Mouse (Mus musculus) gastrocnemius, adult 2 months (tissue): ENCODE results near the gene Hnrnpa1. TPM values are rescaled to one million over a fixed set of nuclear protein-coding genes. Genes with fewer than 3 reads are reported as not detected.

Experiments used
- DNase-seq: peaks from one replicate; pipeline ENCODE4 v3.0.0; 2022
- H3K27ac ChIP-seq: fragments of 200-600 bp; 2 replicates; pipeline ENCODE4 v1.8.1; 2022; ENCODE audit warnings: mild to moderate bottlenecking
- H3K4me3 ChIP-seq: fragments of 200-600 bp; 2 replicates; pipeline ENCODE4 v1.8.1; 2022; ENCODE audit warnings: mild to moderate bottlenecking, moderate library complexity
- CTCF ChIP-seq: fragments of 200-600 bp; IDR thresholded peaks from 2 replicates; pipeline ENCODE4 v1.8.1; 2022; ENCODE audit warnings: antibody characterized with exemption, mild to moderate bottlenecking, moderate library complexity
- intact Hi-C: fragments of 180-260 bp; cut with DNase I; formaldehyde crosslinking; loops from one replicate; pipeline ENCODE4 v1.15.1; 2025
- microRNA-seq: library from miRNA; unstranded; fragments of <30 nt; microRNA quantifications from one replicate; pipeline ENCODE4 v1.2.0, GENCODE M21; 2021
- total RNA-seq, 2 experiments: library from RNA; stranded (reverse); gene quantifications; 2 replicates each; pipeline ENCODE4 v1.2.3; 2021

Gene Hnrnpa1
- total RNA-seq, 2 experiments from 2014 or later: 93.9 to 98.7 TPM

- intact Hi-C loops: no loop called here
- Histone ChIP-seq H3K27ac (no peak overlapping the region), H3K4me3 (no peak overlapping the region)
- peak; percentile 67 for DNase-seq
- no peak for TF ChIP-seq CTCF
Measured at GRCm38 (mm10) chr15:103285778-103286417, 45.7 kb downstream of the Hnrnpa1 start.

GRCm38 (mm10) chr15:103289600-103289999, 49.4 kb downstream of the Hnrnpa1 start:
- no peak for TF ChIP-seq CTCF
- intact Hi-C loops: no loop called here
- no peak for DNase-seq
- peak overlapping the region; percentile 43; the same call in 1 of the 2 replicates for H3K27ac ChIP-seq
- H3K4me3 ChIP-seq: no peak overlapping the region

- Histone ChIP-seq H3K4me3 (no peak overlapping the region), H3K27ac (no peak overlapping the region)
- no peak for TF ChIP-seq CTCF
- intact Hi-C loops: no loop called here
- DNase-seq: no peak
Measured at GRCm38 (mm10) chr15:103290417-103290816, 50.2 kb downstream of the Hnrnpa1 start.

GRCm38 (mm10) chr15:103290843-103291242, 50.6 kb downstream of the Hnrnpa1 start:
- no peak overlapping the region for H3K4me3 ChIP-seq
- intact Hi-C loops: no loop called here
- no peak for DNase-seq
- no peak overlapping the region for H3K27ac ChIP-seq
- TF ChIP-seq CTCF: no peak

GRCm38 (mm10) chr15:103292673-103293345, 52.6 kb downstream of the Hnrnpa1 start:
- DNase-seq: no peak
- TF ChIP-seq CTCF: no peak
- H3K27ac ChIP-seq: 0 out of 2 replicates have a peak overlapping the region, but pooled peaks have one; percentile 17
- no peak overlapping the region for H3K4me3 ChIP-seq
- intact Hi-C loops: no loop called here

GRCm38 (mm10) chr15:103293375-103293774, 53.1 kb downstream of the Hnrnpa1 start:
- Histone ChIP-seq H3K4me3 (no peak overlapping the region), H3K27ac (no peak overlapping the region)
- TF ChIP-seq CTCF: no peak; the same call in 1 of the 2 replicates
- no peak for DNase-seq
- intact Hi-C loops: no loop called here

GRCm38 (mm10) chr15:103294649-103295048, 54.4 kb downstream of the Hnrnpa1 start:
- no peak for TF ChIP-seq CTCF
- Histone ChIP-seq H3K27ac (no peak overlapping the region), H3K4me3 (no peak overlapping the region)
- intact Hi-C loops: no loop called here
- no peak for DNase-seq

- TF ChIP-seq CTCF: no peak
- no peak overlapping the region for H3K27ac ChIP-seq
- no peak overlapping the region for H3K4me3 ChIP-seq
- intact Hi-C loops: no loop called here
- no peak for DNase-seq
Measured at GRCm38 (mm10) chr15:103295851-103296250, 55.6 kb downstream of the Hnrnpa1 start.

Small RNA genes lying within 50 kb of the gene (microRNA-seq; reads per million reads assigned to microRNA genes)
- gene Mir148b: 98.3 reads per million, percentile 43 among the genes with 10 or more reads in this experiment

Other genes with a start within 250 kb of the Hnrnpa1 start
- 1 to 10 TPM; 1.0 to 2.8 TPM for gene Hoxc8, start 249.8 kb upstream of the Hnrnpa1 start, total RNA-seq
- 1 to 10 TPM; 8.1 to 8.6 TPM for gene Hoxc6, start 242.2 kb upstream of the Hnrnpa1 start, total RNA-seq
- gene Hoxc4, start 221.5 kb upstream of the Hnrnpa1 start, total RNA-seq: 1 to 10 TPM; 4.3 to 4.6 TPM
- gene Smug1, start 73.3 kb upstream of the Hnrnpa1 start, total RNA-seq: 10 to 100 TPM; 10.8 to 12.7 TPM
- gene Cbx5, start 616 bp upstream of the Hnrnpa1 start, total RNA-seq: 10 to 100 TPM; 24.4 to 36.6 TPM
- not detected for gene Nfe2, start 18.0 kb downstream of the Hnrnpa1 start, total RNA-seq
- gene Copz1, start 32.3 kb downstream of the Hnrnpa1 start, total RNA-seq: 10 to 100 TPM; 38.5 to 41.4 TPM
- not detected for gene Gpr84, start 70.2 kb downstream of the Hnrnpa1 start, total RNA-seq
- 10 to 100 TPM in 1 of 2 experiments, 1 to 10 TPM in 1; 8.0 to 13.0 TPM for gene Zfp385a, start 99.7 kb downstream of the Hnrnpa1 start, total RNA-seq
- 1 to 10 TPM; 5.0 to 10.0 TPM for gene Itga5, start 126.3 kb downstream of the Hnrnpa1 start, total RNA-seq
- not detected for gene Gtsf1, start 190.0 kb downstream of the Hnrnpa1 start, total RNA-seq
- gene Gtsf2, start 208.0 kb downstream of the Hnrnpa1 start, total RNA-seq: not detected
- under 1 TPM; 0.79 to 0.98 TPM for gene Nckap1l, start 213.4 kb downstream of the Hnrnpa1 start, total RNA-seq